Mouse (Mus musculus) layer of hippocampus, postnatal 25 days (tissue): Measurements from ENCODE around the gene Kank1. TPM values are rescaled to one million over a fixed set of nuclear protein-coding genes. Genes with fewer than 3 reads are reported as not detected.

Experiments
- DNase-seq, 2 experiments: peaks; one replicate each; pipeline ENCODE4 v3.0.0; 2022; ENCODE audit warnings: mixed read lengths in 2 of 2, low spot score in 1 of 2; ENCODE audit errors: extremely low spot score in 1 of 2
- total RNA-seq, 2 experiments: library from RNA; stranded (reverse); gene quantifications; 2 replicates each; pipeline ENCODE4 v1.2.3; 2021

Kank1 gene
- total RNA-seq, 2 experiments from 2014 or later = 24.8 to 29.2 TPM

DNA sequence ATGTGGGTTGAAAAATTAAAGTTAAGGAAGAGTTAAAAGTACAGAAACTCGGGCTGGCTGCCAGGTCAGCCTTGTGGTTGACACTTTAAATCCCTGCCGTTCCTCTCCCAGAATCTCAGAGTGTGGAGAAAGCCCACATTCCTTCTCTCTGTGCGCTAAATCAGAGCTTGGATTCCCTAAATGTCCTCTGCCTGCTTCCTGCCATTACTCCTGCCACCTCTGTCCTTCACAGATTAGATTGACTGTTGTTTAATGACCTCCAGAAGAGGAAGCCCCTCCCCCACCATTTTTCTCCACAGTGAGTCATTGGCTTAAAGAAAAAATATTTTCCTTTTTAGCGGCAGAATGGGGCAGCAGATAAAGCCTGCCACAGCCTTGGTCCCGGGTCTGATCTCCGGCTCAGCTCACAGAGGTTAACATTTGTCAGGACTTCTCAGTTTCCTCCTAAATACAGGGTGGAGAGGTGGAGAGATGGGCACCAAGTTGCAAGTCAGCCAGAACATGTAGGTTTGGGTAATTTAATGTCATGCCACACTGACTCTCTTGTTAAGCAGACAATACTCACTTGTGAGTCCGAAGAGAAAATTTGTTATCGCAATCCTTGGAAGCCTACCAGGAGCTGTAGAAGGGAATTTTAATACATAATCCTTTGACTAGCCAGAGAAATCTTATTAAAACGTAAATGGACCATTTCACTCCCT, 162.9 kb downstream of the Kank1 start:
- no peak for DNase-seq

DNA sequence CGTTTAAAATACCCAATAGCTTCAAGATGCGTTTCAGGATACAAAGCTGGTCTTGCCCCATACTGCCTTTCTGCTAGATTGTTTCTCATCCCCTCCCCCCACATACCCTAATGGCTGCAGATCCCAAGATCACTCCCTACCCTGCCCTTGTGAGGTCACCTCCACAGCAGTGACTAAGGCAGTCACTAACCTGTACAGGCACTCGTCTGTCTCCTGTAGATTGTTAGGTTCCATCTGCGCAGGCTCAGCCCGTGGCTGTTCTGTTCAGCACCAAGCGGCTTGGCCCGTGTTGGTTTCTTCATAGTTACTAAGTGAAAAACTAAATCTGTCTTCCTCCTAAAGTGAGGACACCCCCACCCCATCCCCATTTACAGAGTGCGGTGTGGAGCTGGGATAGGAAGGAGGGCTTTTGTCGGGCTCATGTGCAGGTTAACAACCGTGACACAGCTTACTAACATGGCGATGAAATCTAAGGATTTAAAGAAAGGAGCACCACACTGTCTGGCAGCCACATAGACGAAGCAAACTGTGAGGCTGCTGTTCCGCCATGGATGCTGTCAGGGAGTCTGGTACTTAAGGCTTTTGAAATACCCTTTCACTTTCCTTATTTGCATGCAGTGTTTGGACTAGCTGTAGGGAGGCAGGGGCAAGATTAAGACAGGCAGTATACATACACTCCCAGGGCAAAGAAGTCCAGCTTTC, 163.6 kb downstream of the Kank1 start:
- DNase-seq = no peak

GRCm38 (mm10) chr19:25401521-25401920, 164.7 kb downstream of the Kank1 start:
- no peak for DNase-seq

GRCm38 (mm10) chr19:25404163-25404562, 167.4 kb downstream of the Kank1 start:
- DNase-seq = no peak

DNA sequence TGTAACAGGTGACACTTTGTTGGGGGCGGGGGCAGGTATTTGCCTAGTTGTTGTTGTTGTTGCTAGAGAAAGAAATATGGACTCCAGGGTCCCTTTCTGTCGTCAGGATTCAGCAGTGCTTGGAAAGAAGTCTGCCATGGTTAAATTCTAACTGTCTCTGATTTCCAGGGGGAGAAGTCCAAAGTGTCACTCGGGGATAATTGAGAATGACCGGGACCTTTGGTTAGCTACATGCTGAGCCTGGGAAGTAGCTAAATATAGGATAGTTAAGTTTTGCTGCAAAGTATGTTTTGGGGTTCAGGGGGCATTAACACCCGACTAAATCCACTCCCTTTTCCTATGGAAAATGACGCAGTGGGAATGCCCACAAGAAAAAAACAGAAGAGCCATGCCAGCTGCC, 169.2 kb downstream of the Kank1 start:
- no peak for DNase-seq

GRCm38 (mm10) chr19:25406481-25407184, 169.9 kb downstream of the Kank1 start:
- peak; percentile 22 to 35 for DNase-seq

- no peak for DNase-seq
These were observed 170.6 kb downstream of the Kank1 start for GRCm38 (mm10) chr19:25407185-25407886.

DNA sequence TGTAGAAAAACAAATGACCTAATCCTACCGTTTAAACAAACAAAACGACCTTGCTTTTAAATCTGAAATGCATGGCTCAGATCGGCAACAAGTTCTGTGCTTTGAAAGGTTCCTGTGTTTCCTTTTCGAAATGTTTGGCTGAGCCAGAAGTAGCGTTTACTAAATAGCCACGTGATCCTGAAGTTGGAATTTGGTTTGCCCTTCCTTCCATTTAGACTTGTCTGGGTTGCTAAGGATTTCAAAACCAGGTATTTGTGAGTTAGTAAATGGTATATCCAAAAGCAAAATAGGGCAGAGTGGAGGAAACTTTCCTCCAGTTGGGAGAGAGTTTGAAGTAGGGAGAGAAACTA, 171.1 kb downstream of the Kank1 start:
- DNase-seq = no peak

GRCm38 (mm10) chr19:25409239-25409638, 172.5 kb downstream of the Kank1 start:
- DNase-seq = no peak

DNA sequence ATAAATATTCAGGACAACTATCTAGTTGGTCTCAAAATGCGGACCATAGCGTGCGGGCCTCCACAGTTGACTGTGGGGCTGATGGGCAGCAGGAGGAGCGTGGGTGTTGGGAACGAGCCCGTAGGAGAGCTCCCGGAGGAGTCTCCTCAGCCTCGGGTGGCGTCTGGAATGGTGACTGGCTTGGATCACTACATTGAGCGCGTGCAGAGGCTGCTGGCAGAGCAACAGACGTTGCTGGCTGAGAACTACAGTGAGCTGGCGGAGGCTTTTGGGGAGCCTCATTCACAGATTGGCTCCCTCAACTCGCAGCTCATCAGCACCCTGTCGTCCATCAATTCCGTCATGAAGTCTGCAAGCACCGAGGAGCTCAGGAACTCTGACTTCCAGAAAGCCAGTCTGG, 174.6 kb downstream of the Kank1 start:
- DNase-seq = peak in 1 of 2 experiments; percentile 15

DNA sequence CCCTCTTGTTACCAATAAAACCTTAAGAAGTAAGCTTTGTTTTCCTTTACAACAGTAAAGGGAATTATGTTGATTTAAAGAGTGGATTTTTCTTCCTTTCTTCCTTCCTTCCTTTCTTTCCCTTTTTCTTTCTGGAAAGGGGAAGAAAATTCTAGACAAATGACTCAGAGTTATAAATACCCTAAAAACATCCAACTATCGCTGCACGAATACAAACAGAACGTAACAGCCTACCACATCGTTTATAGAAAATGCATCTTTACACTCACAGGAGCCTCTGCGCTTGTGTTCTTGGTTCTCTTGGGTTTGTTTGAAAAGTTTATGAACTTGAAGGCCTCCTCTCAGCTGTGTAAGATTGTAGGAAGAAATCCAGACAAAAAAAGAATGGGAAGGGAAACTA, 178.7 kb downstream of the Kank1 start:
- DNase-seq = no peak

GRCm38 (mm10) chr19:25417671-25418070, 180.9 kb downstream of the Kank1 start:
- DNase-seq = no peak

DNA sequence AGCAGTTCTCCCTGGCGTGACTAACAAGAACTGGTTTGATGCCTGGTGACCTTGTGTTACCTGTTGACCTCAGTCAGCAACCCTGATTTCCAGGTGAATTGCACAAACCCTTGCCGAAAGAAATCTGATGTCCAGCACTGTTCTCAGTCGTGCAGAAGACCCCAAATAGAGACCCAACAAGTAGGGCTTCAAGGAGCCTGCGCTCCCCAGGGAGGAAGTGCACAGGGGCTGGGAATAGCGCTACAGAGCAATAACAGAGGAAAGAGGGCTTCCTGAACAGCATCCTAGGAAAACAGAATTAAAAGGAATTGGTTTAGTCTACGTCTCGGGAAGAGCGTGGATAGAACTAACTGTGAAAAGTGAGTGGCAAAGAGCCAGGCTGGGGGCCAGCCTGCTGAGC, 183.2 kb downstream of the Kank1 start:
- no peak for DNase-seq

DNA sequence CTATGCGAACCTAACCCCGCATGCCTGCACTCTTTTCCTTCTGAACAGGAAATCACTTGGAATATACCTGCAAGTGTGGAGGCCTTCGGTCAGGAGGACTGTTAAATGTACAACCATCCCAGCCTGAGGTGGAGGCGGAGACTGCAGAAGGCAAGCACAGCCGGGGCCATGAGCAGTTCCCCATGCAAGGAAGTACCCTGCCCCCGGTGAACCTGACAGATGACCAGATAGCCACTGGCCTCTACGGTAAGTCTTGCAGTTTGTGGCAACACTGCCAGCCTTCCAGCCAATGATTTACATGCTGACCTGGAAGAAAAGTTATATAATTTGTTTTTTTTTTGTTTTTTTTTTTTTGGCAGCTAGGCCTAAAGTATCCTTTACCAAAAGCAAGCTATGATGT, 185.3 kb downstream of the Kank1 start:
- DNase-seq = no peak

DNA sequence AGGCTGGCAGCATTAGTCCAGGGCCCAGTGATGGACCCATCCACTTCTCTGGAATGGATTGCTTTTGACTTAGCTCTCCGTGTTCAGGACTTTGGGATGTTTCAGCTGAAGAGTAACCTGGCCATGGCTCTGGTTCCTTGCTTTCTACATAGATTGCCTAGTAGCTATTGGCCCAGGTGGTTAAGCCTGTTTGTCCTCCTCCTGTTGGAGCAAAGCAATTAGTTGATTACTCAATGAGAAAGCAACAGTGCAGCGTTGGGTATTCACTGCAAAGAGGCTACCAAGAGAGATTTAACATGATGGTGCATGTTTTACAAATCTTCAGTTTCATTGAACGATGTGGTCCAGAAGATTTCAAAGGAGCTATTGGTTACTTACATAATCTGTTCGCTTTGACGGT, 186.6 kb downstream of the Kank1 start:
- DNase-seq = no peak

GRCm38 (mm10) chr19:25426431-25426830, 189.7 kb downstream of the Kank1 start:
- DNase-seq = no peak

DNA sequence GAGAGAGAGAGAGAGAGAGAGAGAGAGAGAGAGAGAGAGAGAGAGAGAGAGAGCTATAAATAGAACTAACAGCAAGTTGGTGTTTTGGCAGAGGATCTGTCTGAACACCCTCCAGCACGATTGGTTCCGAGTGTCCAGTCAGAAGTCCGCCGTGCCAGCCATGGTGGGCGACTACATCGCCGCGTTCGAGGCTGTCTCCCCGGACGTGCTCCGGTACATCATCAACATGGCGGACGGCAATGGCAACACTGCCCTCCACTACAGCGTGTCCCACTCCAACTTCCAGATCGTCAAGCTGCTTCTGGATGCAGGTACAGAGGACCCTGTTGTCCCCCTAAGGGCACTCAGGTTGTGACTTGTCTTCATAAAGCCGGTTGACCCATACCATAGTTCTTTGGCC, 191.1 kb downstream of the Kank1 start:
- DNase-seq = no peak

DNA sequence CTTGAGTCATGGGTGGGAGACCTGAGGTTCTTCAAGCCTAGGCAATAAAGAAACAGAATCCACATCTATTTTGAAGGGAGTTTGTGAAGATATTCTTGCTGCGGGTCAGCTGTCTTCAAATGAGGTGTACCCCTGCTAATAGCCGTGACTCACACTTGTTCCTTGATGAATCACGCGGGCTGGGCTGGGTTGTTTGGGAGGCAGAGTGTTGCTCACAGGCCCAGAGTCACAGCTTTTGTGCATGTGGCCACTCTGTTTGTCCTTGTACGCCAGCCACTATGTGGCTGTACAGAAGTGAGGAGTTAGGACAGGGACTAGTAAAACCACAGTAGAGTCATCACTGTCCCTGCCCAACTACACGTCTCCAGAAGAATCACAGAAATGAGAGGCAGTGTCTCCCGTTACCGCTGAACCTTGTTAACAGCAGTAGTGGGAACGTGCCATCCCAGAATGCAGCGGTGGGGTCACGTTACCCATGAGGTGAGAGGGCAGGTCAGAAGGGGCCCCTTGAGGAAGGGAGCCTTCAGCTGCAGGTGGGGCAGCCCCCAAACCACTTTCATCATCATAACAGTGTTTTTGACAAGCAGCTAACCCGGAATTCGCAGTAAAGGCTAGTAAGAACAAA, 191.7 kb downstream of the Kank1 start:
- no peak for DNase-seq

DNA sequence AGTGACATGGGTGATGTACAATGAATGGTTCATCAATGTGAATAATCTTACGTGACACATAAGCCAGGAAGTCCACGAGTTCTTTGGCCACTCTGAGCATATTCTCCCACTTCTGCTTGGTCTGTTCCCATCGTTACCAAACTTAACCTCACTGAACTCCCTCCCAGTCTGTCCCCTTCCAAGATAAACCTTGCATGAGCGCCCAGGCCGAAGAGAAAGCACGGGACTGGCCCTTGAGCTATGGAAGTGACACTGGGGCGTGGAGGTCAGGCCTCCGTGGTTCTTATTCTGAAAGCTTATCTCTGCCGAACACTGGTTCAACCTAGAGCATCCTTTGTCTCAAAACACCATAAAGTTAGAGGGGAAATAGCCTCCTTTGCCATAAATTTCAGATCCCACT, 194.7 kb downstream of the Kank1 start:
- no peak for DNase-seq

DNA sequence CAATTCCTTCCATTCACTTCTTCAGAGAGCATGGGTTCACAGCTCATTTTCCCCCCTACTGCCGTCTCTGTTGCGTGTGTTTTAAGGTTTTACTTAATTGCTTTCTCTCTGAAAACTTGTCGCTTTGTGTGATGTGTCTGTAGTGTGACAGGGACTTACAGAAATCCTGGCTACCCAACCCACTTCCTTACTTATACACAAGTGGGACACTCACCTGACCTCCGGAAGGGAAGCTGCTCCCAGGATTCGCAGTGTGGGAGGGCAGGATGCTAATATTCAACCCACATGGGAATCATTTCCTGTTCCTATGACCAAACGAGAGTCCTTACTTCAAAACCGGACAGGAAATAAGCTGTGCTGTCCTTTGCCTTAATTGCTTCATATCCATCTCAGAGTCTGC, 195.1 kb downstream of the Kank1 start:
- no peak for DNase-seq
